Mouse (Mus musculus) embryo, embryonic 11.5 days (tissue): ENCODE measurements at regions not wholly inside any gene's neighbourhood (a gene's known extent, or its start where the extent isn't known, plus 50 kb on each side); places are given as distances from the start of the nearest gene placed in this dataset.

Source experiments
- DNase-seq: peaks from one replicate; pipeline ENCODE4 v3.0.0-alpha.2; 2012; ENCODE audit warnings: low read depth, low spot score

DNA sequence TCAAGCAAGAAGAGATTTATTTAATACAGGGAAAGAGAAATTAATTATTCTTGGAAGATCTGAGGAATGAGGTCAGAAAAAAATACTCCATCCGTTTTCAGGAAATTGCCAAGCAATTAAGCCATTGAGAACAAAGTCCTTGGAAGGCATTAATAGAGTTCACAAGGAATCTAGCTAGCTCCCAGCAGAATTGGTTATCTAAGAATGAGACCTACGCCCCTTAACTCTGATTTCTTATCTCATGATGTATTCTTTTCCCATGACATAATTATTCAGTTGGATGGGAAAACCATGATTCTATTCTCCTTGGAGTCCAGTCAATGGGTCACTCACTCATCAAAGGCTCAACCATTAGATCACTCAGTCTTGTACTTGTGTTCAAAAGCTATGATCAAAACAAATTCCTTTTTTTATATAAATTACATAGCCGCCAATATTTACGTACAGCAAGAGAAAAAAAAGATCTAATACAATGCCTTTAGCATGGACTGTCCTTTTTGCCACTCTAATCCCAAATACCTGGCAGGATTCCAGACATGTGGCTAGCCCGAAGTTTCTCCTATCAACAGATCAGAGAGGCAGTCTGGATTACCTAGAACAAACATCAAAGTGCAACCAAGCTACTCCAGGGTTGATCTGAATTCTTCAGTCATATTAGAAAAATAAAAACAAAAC is 213.3 kb downstream of the Galc start:
- no peak for DNase-seq

DNA sequence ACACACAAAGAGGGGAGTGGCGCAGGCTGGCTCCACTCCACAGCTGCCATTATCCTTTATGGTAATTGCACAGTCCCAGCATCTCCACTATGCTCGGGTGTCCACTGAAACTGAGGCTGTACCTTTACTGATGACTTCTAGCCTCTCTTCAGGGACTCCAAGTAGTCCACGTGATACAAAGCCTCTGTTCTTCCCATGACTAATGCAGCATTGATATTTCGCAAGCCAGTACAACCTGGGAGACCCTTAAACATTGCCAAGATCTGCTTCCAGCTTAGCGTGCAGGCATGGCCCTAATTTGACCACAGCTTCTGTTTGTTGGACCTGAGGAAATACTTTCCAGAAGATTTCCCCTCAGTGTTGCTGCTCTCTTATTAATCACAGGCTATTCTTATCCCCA is 215.8 kb downstream of the Galc start:
- DNase-seq: no peak

DNA sequence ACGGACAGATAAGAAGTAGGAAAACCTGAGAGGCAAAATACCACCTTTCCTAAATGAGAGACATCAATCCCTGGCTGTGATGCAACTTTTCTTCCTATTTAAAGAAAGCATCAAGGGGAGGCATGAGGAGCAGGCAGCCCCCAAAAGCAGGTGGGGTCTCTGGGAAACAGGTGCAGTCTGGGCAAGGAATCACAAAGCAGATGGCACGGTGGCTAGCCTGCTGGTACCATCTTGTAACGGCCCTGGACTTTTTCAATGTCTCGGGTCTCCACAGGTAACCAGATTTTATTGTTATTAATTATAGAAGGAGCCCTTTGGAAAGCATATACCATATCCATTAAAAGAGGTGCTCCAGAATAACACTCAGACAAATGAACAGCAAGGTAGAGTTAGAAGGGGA is 219.6 kb downstream of the Galc start:
- no peak for DNase-seq

DNA sequence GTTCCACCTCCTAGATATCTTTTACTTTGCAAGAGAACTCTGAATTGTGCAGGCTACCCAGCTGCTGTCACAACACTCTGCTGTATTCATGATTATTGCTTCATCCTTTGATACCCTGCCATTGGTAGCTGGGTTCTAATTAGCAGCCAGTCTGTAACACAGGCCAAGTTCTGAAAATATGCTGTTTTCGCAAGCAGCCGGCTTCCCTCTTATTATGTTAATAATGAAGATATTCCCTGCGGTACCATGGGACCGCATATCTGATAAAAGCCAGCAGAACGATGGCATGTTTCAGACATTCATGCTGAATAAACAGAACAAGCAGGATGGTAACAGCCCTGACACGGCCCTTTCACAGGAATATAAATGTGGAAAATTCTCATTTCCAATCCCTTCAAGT is 235.6 kb downstream of the Galc start:
- no peak for DNase-seq

DNA sequence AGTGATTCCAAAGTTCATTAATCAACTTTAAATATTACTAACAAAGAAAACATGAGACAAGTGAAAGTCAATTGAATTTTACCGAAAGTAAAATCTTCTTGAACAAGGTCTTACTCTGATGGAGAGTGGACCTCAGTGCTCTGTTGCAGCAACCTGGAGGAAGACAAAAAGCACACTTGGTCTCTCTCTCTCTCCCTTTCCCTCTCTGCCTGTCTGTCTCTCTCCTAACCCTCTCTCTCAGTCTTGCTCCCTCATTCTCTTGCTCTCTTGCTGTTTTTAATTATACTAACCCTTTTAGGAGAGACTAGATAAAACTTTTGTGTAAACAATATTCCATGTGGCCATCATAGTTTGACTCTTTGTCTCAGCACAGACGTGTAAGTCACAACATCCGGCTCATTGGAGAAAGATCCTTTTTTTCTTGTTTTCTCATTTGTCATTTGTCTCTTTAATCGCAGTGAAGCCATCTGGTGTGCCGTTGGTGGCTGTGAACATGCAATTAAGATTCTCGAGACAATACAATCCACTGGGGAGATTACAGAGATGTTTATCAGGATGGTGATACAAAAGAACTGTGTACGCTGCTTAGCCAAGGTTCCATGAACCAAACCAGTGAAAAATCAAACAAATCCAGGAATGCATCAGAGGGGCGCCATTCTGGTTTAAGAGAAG is 244.5 kb downstream of the Galc start:
- no peak for DNase-seq

DNA sequence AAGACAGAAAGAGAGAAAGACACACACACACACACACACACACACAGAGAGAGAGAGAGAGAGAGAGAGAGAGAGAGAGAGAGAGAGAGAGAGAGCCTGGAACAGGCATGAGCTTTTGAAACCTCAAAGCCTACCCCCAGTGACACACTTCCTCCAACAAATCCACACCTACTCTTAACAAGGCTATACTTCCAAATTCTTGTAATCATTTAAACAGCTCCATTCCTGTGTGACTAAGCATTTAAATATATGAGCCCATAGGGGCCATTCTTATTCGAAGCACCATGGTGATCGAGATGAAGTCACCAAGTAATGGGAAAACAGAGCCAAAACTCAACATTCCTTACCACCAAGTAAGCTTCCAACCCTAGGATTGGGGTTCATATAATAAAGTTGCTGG is 250.1 kb downstream of the Galc start:
- DNase-seq: no peak

DNA sequence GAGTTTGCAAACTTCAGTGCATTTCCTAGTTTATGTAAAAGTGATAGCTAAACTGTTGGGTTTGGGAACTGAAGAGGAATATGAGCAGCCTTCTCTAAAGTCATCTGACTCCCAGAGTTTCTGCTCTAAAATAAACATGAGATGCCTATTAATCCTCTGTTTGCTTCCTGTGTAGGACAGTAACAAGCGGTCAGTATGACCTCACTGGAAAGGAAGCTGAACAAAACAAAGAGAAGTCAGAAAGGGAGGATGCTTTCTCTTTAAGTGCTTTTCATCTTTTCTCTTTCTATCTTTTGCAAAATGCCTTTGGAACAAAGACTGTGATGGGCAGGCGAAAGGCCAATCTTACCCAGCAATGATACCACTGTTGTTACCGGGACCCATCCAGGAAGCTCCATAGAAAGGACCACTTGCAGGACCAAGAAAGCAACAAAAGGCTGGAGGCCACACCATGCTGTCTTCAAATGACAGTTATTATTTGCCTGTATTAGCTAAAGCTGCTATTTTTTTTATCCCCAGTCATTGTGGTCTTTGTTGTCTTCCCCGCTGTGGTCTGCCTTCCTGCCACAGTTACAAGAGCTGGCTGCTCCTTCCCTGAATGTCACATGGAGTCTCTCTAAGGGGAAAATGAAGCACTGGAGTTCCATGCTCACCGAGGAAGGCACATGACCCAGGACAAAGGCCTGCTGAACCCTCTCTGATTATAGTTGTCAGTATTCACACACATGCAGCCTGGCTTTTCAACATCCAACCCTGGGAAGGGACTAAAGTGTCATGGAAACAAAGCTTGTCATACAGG is 253.4 kb downstream of the Galc start:
- no peak for DNase-seq

DNA sequence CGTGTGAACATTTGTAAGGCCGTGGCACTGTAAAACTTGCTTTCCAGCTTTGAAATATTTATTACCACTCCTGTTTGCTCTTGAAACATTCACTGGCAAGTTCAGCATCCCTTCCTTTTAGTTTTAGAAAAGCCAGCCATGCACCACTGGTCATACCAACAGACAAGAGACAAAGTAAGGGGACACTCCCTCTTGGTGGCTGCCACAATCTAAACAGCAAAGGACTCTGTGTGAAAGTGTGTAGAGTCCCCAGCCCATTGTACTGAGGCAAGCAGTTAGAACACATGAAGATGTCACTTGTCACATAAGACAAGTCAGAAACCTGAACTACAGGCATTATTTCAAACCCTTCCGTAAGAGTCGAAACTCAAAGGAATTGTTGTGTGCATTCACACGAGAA is 257.0 kb downstream of the Galc start:
- DNase-seq: no peak

DNA sequence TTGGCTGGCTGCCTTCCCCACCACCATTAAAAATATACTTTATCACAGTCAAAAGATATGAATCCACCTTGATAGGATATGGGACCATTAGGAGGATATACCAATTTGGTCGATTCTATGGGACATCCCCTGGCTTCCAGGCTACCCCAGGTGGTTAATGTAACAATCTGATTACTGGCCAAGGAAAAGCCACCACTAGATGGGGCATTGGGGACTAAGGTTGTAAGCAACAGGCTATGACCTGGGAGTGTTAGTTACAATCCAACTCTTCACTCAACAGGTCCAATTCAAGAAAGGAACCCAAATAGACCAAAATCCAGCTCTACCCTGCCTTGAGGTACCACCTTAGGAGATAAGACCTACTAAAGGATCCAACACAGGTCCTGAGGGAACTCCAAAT is 264.4 kb downstream of the Galc start:
- DNase-seq: no peak

DNA sequence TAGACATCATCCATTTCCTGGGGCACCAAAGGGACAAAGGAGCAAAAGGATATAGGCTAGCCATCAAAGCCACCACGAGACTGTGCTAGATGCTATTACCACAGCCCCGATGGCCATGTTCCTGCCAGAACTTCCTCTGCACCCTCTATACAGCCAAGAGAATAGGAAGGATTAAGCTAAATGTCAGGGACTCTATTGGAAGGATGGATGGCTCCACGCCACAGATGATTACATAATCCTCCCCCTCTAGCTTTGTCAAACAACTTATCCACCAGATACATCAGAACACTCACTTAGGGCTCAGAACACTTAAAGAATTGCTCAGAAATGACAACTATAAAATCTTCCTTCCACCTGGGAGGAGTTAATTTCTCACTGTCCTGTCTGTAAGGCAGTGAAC is 265.3 kb downstream of the Galc start:
- DNase-seq: no peak

DNA sequence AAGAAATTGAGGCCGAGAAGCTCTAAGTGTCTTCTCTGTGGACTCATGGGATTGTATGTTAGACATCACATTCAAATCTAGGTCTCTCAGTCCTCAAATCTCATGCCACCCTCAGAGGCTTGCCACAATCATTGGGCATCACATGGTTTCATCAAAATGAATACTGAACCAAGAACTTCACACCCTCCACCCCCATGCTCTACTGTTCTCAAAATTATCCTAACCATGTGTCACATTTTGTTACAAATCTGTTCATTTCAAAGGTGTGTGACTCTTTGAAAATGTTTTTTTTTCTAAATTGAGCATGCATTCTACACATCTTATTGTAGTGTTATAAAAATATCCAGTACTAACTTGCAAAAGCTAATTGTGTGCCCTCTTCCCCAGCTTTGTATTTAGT is 275.9 kb downstream of the Galc start:
- DNase-seq: no peak

DNA sequence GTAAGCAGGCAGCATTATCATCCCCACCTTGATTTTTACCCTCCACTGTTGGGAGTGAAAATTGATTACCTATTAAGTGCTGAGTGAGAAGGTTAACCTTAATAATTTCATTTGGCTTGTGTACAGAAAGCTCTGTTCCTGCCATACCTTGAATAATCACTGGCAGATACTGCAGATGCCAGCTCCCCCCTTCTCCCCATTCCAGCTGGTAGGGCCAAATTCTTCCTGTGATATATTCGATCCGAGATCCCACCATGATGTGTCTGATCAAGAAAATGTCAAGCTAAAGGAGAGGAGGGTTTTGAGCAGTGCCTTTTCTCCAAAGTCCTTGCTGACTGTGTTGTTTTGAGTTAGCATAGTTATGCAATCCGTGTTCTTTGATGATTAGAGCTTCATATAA is 280.6 kb downstream of the Galc start:
- DNase-seq: no peak

DNA sequence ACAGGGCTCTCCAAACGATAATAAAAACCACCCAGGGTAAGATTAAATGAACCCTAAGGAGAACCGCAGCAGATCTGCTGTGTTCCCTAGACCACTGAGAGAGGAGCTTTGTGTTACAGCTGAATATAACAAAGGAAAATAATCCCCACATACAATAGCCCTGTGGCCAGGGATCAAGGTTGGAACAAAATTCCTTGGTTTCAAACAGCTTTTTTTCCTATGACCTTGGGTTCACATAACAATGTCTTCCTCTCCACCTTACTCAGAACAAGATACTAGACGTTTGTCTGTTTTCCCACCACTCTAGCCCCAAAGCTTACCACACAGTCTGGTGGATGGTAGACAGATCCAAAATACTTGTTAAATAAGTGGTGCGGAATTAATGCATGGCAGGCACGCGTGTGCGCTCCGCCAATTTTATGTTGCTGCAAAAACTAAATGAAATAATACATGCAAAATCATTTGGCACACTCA is 281.0 kb downstream of the Galc start:
- no peak for DNase-seq

DNA sequence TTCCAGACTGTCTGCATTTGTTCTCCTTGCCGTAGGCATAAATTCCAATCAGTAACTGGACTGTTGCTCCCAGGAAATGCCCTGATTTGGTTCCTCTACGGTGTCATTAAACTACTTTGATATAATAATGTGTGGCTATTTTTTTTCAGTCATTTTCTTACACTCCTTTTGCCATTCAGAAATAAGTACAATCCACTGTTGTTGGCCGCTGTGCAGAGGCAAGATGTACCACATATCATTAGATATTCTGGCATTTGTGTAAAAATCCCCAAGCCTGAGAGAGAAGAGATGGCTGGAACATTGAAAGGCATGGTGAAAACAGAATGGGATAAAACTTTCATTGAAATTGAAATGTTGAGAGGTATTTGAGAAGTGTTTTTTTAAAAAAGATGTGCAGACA is 281.6 kb downstream of the Galc start:
- DNase-seq: no peak

DNA sequence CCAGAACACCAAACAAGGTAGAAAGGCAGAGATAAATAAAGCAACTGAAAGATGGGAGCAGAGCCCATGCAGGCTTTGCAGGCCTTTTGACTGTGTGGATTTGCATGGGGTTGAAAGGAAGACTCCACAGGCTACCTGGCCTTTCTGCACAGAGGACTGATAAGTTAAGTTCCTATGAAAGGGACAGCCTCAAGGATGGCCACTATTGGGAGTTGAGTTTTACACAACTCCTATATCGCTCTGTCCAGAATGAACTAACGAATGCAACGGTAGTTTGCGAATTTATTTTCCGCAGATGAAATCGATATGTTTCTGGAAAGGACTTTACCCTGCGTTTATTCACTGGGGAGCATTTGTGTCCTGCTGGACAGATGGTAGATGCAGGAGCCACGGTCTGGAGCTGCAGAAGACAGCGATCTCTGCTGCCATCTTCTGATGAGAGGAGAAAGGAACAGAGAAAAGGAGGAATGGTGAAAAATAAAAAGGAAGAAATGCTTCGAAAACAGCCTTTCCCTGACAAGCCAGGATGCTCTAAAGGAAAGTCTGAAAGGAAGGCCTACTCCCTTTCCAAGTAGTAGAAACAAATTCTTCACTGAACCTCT is 285.2 kb downstream of the Galc start:
- DNase-seq: no peak

DNA sequence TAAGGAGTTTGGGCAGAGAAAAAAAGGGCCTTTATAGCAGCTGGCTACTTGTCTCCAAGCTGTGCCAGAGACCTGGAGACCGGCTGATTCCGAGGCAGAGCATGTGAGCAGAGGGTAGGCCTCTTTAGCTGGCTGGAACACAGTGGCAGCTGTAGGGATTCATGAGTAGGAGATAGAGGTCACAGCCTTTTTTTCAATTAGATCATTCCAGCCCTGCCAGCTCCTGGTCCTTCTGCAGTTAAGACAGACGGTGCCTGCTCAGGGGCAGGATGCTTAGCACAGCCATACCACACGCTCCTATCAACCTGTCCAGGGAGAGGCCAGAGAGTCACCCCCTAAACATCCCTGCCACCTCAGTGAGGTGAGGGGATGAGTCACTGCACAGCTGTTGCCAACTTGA is 302.1 kb downstream of the Galc start:
- no peak for DNase-seq

DNA sequence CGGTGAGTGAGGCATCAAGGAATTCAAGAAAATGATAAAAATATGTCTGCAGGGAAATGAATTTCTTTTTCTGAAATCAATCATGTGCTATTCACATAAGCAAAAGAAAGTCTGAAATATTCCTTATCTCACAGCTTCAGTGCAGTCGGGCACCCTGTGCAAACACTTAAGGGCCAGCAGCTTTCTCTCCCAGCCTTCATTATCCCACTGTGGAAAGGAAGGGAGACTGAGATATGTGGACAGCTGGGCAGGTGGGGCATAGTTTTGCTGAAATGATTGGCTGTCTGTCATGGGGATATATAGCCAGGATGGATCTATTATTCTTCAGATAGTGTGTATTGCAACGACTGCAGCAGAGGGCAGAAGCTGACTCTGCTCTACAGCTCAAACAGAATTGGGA is 305.9 kb downstream of the Galc start:
- no peak for DNase-seq

DNA sequence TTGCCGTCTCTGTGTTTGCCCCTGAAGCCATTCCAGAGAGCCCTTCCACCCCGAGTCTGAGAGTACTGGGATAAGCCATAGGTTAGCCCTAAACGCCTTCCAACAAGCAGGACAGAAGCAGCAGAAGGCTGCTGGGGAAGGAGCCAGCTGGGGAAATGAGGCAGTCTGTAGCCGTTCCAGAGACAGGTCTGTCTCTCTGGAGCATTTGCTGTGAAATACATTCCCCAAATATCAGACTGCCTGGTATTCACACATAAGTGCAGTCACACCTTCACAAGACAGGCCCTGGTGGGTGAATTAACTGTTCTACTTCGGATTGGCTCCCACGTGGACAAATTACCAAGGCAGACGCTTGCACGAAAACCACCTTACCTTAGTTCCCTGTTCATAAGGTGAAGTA is 307.1 kb downstream of the Galc start:
- no peak for DNase-seq

DNA sequence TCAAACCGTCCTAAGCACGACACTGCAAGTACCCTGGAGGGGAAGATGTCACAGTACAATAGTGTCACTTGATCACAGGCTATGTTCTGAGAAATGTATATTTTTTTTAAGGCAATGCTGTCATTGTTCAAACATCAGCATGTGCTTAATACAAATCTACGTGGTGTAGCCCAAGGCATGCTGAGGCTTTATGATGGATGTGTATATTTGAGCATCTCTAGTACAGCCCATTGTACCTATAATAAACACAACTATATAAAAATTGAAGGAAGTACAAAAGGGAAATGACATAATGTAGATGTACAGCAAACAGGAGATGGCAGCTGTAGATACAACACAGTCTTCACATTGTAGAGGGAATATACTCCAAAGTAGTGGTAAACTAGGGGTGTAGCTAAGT is 309.2 kb downstream of the Galc start:
- no peak for DNase-seq

DNA sequence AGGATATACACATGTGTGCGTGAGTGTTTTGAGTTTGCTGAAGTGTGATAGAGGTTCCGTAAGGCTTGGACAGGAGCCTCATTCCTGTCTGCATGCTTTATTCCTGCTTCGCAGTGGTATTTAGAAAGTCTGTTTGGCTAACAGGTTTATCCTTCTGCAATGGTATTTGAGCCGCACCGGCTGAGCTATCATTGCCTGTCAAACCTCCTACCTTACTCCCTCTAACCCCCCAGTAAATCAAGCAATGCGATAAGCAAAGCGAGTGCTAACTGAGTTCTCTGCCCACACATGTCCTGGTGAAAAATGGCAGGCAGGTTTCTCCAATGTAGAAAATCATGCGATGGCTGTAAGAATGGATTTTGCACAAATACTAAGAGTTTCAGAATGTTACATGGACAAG is 311.8 kb downstream of the Galc start:
- DNase-seq: no peak

DNA sequence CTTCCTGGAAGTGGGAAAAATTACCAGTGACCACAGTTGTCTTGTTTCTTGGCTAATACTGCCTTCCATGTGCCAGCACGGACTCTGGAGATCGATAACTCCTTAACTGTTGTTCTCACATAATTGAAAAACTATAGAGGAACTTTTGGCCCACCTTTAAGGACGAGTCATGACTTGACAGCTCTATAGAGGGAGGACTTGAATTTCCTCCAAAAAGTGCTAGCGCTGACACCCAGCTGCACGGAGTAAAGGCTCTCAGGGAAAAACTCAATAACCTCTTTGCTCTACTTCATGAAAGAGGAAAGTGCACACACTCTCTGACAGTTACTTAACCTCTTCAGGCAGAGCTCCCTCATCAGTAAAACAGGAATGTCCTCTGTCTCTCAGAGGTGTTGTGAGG is 320.9 kb downstream of the Galc start:
- no peak for DNase-seq

DNA sequence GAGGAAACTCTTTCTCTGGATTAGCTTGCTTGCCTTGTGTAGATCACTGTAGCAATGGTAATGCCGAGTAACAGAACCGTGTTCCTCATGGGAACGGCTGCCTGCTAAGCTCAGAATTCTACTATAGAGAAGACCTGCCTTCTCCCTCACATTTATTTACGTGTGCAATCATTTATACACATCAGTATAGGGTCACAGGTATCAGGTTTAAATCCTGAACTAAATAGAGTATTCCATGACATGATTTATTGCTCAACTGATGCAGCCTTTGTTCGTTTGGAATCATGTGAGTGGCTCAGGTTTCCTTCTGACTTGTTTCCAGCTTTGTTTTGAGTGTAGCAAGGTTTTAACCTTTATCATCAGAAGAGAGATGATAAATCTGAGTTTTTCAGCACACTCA is 329.4 kb downstream of the Galc start:
- DNase-seq: no peak

DNA sequence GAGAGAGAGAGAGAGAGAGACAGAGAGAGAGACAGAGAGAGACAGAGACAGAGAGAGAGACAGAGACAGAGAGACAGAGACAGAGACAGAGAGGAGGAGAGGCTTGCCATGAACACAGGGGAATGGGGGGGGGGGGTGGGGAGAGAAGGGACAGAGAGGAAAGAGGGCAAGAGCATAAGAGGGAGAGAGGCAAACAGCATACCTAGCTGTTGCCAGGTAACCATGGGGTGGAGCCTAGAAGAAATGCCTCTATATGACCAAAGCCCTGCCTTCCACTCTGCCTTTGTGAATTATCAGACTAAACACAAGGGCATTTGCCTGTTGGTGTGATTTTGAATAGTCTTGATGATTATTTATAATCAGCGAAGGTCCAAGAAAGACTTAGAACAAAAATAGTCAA is 332.2 kb downstream of the Galc start:
- DNase-seq: no peak
